Mouse (Mus musculus): ENCODE results near the gene Lck. TPM values are rescaled to one million over a fixed set of nuclear protein-coding genes. Genes with fewer than 3 reads are reported as not detected.

Lck gene
- polyA plus RNA-seq, 1 experiment = 2.1 TPM

- no peaks in the 10 kb centered on the region for H3K79me2 ChIP-seq (ENCODE audit: control insufficient read depth, insufficient read depth)
- no peak overlapping the region for H3K4me2 ChIP-seq (ENCODE audit: low read depth)
- no peaks in the 10 kb centered on the region for H3K27me3 ChIP-seq (ENCODE audit: control insufficient read depth, insufficient read depth, insufficient read length)
- H3K36me3 ChIP-seq (ENCODE audit: control insufficient read depth, insufficient read depth) = no peaks in the 10 kb centered on the region
- TF ChIP-seq TCF3 (IDR thresholded peaks at IDR 0.05; ENCODE audit: insufficient read length, low read depth) (no peak), REST (IDR thresholded peaks at IDR 0.05; ENCODE audit: insufficient read depth, insufficient read length) (no peak), E2F4 (IDR thresholded peaks at IDR 0.05; ENCODE audit: insufficient read depth) (no peak), TCF12 (IDR thresholded peaks at IDR 0.05; ENCODE audit: insufficient read depth, poor library complexity, severe bottlenecking) (no peak), MYOG (IDR thresholded peaks at IDR 0.05; ENCODE audit: control insufficient read depth in 1 of 3, insufficient read depth in 1 of 3, insufficient read length in 2 of 3, low read depth in 2 of 3) (no peak), MYOD1 (IDR thresholded peaks at IDR 0.05; ENCODE audit: control insufficient read depth in 1 of 3, insufficient read length in 2 of 3, low read depth in 2 of 3) (no peak), USF1 (IDR thresholded peaks at IDR 0.05; ENCODE audit: low read depth) (no peak), POLR2A (IDR thresholded peaks at IDR 0.05; ENCODE audit: insufficient read length, low read depth) (no peak), CEBPB (IDR thresholded peaks at IDR 0.05; ENCODE audit: insufficient read depth, poor library complexity, severe bottlenecking) (no peak), MAX (IDR thresholded peaks at IDR 0.05; ENCODE audit: low read depth) (no peak), POLR2AphosphoS2 (IDR thresholded peaks at IDR 0.05; ENCODE audit: insufficient read length, low read depth) (no peak), SRF (IDR thresholded peaks at IDR 0.05; ENCODE audit: control insufficient read depth, insufficient read length, low read depth) (no peak)
- H3K4me3 ChIP-seq = no peak overlapping the region
- no peak overlapping the region for H3ac ChIP-seq (ENCODE audit: control insufficient read depth, insufficient read length)
Measured at GRCm38 (mm10) chr4:129573093-129573370, 409 bp downstream of the Lck start.

- Histone ChIP-seq H3K36me3 (ENCODE audit: control insufficient read depth, insufficient read depth) (no peaks in the 10 kb centered on the region), H3K4me2 (ENCODE audit: low read depth) (no peak overlapping the region), H3K27me3 (ENCODE audit: control insufficient read depth, insufficient read depth, insufficient read length) (no peaks in the 10 kb centered on the region), H3K4me3 (no peak overlapping the region), H3K79me2 (ENCODE audit: control insufficient read depth, insufficient read depth) (no peaks in the 10 kb centered on the region), H3ac (ENCODE audit: control insufficient read depth, insufficient read length) (no peak overlapping the region)
- no peak for TF ChIP-seq POLR2AphosphoS2 (IDR thresholded peaks at IDR 0.05; ENCODE audit: insufficient read length, low read depth)
Measured at GRCm38 (mm10) chr4:129572236-129573092, 977 bp downstream of the Lck start.

- no peaks in the 10 kb centered on the region for H3K79me2 ChIP-seq (ENCODE audit: control insufficient read depth, insufficient read depth)
- no peaks in the 10 kb centered on the region for H3K27me3 ChIP-seq (ENCODE audit: control insufficient read depth, insufficient read depth, insufficient read length)
- no peak overlapping the region for H3K4me2 ChIP-seq (ENCODE audit: low read depth)
- no peak overlapping the region for H3K4me3 ChIP-seq
- TF ChIP-seq POLR2A (IDR thresholded peaks at IDR 0.05; ENCODE audit: insufficient read length, low read depth) = no peak
- no peak for TF ChIP-seq SRF (IDR thresholded peaks at IDR 0.05; ENCODE audit: control insufficient read depth, insufficient read length, low read depth)
- TF ChIP-seq MYOD1 (IDR thresholded peaks at IDR 0.05; ENCODE audit: control insufficient read depth in 1 of 3, insufficient read length in 2 of 3, low read depth in 2 of 3) = no peak
- TF ChIP-seq POLR2AphosphoS2 (IDR thresholded peaks at IDR 0.05; ENCODE audit: insufficient read length, low read depth) = no peak
- no peak for TF ChIP-seq MYOG (IDR thresholded peaks at IDR 0.05; ENCODE audit: control insufficient read depth in 1 of 3, insufficient read depth in 1 of 3, insufficient read length in 2 of 3, low read depth in 2 of 3)
- no peak for TF ChIP-seq TCF3 (IDR thresholded peaks at IDR 0.05; ENCODE audit: insufficient read length, low read depth)
- TF ChIP-seq REST (IDR thresholded peaks at IDR 0.05; ENCODE audit: insufficient read depth, insufficient read length) = no peak
- no peak for TF ChIP-seq TCF12 (IDR thresholded peaks at IDR 0.05; ENCODE audit: insufficient read depth, poor library complexity, severe bottlenecking)
- TF ChIP-seq USF1 (IDR thresholded peaks at IDR 0.05; ENCODE audit: low read depth) = no peak
- TF ChIP-seq MAX (IDR thresholded peaks at IDR 0.05; ENCODE audit: low read depth) = no peak
- no peak for TF ChIP-seq CEBPB (IDR thresholded peaks at IDR 0.05; ENCODE audit: insufficient read depth, poor library complexity, severe bottlenecking)
- no peak for TF ChIP-seq E2F4 (IDR thresholded peaks at IDR 0.05; ENCODE audit: insufficient read depth)
- no peak overlapping the region for H3ac ChIP-seq (ENCODE audit: control insufficient read depth, insufficient read length)
- no peaks in the 10 kb centered on the region for H3K36me3 ChIP-seq (ENCODE audit: control insufficient read depth, insufficient read depth)
Measured at GRCm38 (mm10) chr4:129571551-129572084, 1.8 kb downstream of the Lck start.

GRCm38 (mm10) chr4:129570028-129570427, 3.4 kb downstream of the Lck start:
- H3K79me2 ChIP-seq (ENCODE audit: control insufficient read depth, insufficient read depth) = no peaks in the 10 kb centered on the region
- no peaks in the 10 kb centered on the region for H3K36me3 ChIP-seq (ENCODE audit: control insufficient read depth, insufficient read depth)
- H3K4me3 ChIP-seq = no peak overlapping the region
- no peaks in the 10 kb centered on the region for H3K27me3 ChIP-seq (ENCODE audit: control insufficient read depth, insufficient read depth, insufficient read length)
- no peak overlapping the region for H3ac ChIP-seq (ENCODE audit: control insufficient read depth, insufficient read length)
- no peak for TF ChIP-seq TCF12 (IDR thresholded peaks at IDR 0.05; ENCODE audit: insufficient read depth, poor library complexity, severe bottlenecking)
- TF ChIP-seq SRF (IDR thresholded peaks at IDR 0.05; ENCODE audit: control insufficient read depth, insufficient read length, low read depth) = no peak
- no peak for TF ChIP-seq MAX (IDR thresholded peaks at IDR 0.05; ENCODE audit: low read depth)
- H3K4me2 ChIP-seq (ENCODE audit: low read depth) = no peak overlapping the region

GRCm38 (mm10) chr4:129568366-129568765, 5.1 kb downstream of the Lck start:
- Histone ChIP-seq H3ac (ENCODE audit: control insufficient read depth, insufficient read length) (no peak overlapping the region), H3K27me3 (ENCODE audit: control insufficient read depth, insufficient read depth, insufficient read length) (no peaks in the 10 kb centered on the region), H3K4me3 (no peak overlapping the region), H3K36me3 (ENCODE audit: control insufficient read depth, insufficient read depth) (no peaks in the 10 kb centered on the region), H3K4me2 (ENCODE audit: low read depth) (no peak overlapping the region), H3K79me2 (ENCODE audit: control insufficient read depth, insufficient read depth) (no peaks in the 10 kb centered on the region)
- TF ChIP-seq POLR2A (IDR thresholded peaks at IDR 0.05; ENCODE audit: insufficient read length, low read depth) (no peak), SRF (IDR thresholded peaks at IDR 0.05; ENCODE audit: control insufficient read depth, insufficient read length, low read depth) (no peak), MAX (IDR thresholded peaks at IDR 0.05; ENCODE audit: low read depth) (no peak), MYOG (IDR thresholded peaks at IDR 0.05; ENCODE audit: control insufficient read depth in 1 of 3, insufficient read depth in 1 of 3, insufficient read length in 2 of 3, low read depth in 2 of 3) (no peak), POLR2AphosphoS2 (IDR thresholded peaks at IDR 0.05; ENCODE audit: insufficient read length, low read depth) (no peak), E2F4 (IDR thresholded peaks at IDR 0.05; ENCODE audit: insufficient read depth) (no peak)

All from myocyte (in vitro differentiated cells).